Mouse (Mus musculus) left cerebral cortex, postnatal 10 days (tissue): ENCODE measurements at regions not wholly inside any gene's neighbourhood (a gene's known extent, or its start where the extent isn't known, plus 50 kb on each side); places are given as distances from the start of the nearest gene placed in this dataset.

Experiments
- DNase-seq, 2 experiments: peaks; one replicate each; pipeline ENCODE4 v3.0.0; 2021 to 2022; ENCODE audit warnings: low spot score in 2 of 2, mixed read lengths in 1 of 2; ENCODE audit errors: extremely low spot score in 1 of 2
- intact Hi-C: fragments of 180-260 bp; cut with DNase I; formaldehyde crosslinking; loops from one replicate; pipeline ENCODE4 v1.15.1; 2025

GRCm38 (mm10) chr3:128787686-128788085 lies 412.0 kb upstream of the Pitx2 start:
- intact Hi-C loops = no loop called here
- DNase-seq = no peak

- no peak for DNase-seq
- intact Hi-C loops = no loop called here
Observed at GRCm38 (mm10) chr3:128795931-128796330, 403.7 kb upstream of the Pitx2 start.

- DNase-seq = no peak
- intact Hi-C loops = no loop called here
Observed at GRCm38 (mm10) chr3:128797829-128798228, 401.8 kb upstream of the Pitx2 start.

GRCm38 (mm10) chr3:128829371-128830160 lies 370.1 kb upstream of the Pitx2 start:
- intact Hi-C loops = no loop called here
- no peak for DNase-seq

- peak in 1 of 2 experiments; percentile 2 for DNase-seq
- intact Hi-C loops = no loop called here
Observed at GRCm38 (mm10) chr3:128850327-128850977, 349.2 kb upstream of the Pitx2 start.

- intact Hi-C loops = no loop called here
- DNase-seq = no peak
Observed at GRCm38 (mm10) chr3:128856515-128856914, 343.2 kb upstream of the Pitx2 start.

GRCm38 (mm10) chr3:128881685-128882444 lies 317.8 kb upstream of the Pitx2 start:
- intact Hi-C loops = no loop called here
- DNase-seq = no peak

GRCm38 (mm10) chr3:128883636-128884195 lies 316.0 kb upstream of the Pitx2 start:
- DNase-seq = no peak
- intact Hi-C loops = no loop called here

GRCm38 (mm10) chr3:128886678-128887077 lies 313.0 kb upstream of the Pitx2 start:
- DNase-seq = no peak
- intact Hi-C loops = no loop called here

- intact Hi-C loops = no loop called here
- DNase-seq = no peak
Observed at GRCm38 (mm10) chr3:128891078-128891477, 308.6 kb upstream of the Pitx2 start.

- intact Hi-C loops = no loop called here
- DNase-seq = no peak
Observed at GRCm38 (mm10) chr3:128896628-128897027, 303.1 kb upstream of the Pitx2 start.

GRCm38 (mm10) chr3:128911122-128911521 lies 288.6 kb upstream of the Pitx2 start:
- intact Hi-C loops = no loop called here
- DNase-seq = no peak

GRCm38 (mm10) chr3:128921428-128921827 lies 278.2 kb upstream of the Pitx2 start:
- intact Hi-C loops = no loop called here
- no peak for DNase-seq

GRCm38 (mm10) chr3:128922150-128922549 lies 277.5 kb upstream of the Pitx2 start:
- intact Hi-C loops = no loop called here
- no peak for DNase-seq

- intact Hi-C loops = no loop called here
Observed at GRCm38 (mm10) chr3:128938536-128938935, 261.1 kb upstream of the Pitx2 start.

GRCm38 (mm10) chr3:128941156-128941555 lies 258.5 kb upstream of the Pitx2 start:
- no peak for DNase-seq
- intact Hi-C loops = no loop called here

More at GRCm38 (mm10) chr3:128938536-128938935, 261.1 kb upstream of the Pitx2 start:
- no peak for DNase-seq

GRCm38 (mm10) chr3:128944631-128945030 lies 255.0 kb upstream of the Pitx2 start:
- no peak for DNase-seq
- intact Hi-C loops = no loop called here

GRCm38 (mm10) chr3:128954886-128955285 lies 244.8 kb upstream of the Pitx2 start:
- intact Hi-C loops = no loop called here
- no peak for DNase-seq

GRCm38 (mm10) chr3:128976752-128977151 lies 222.9 kb upstream of the Pitx2 start:
- DNase-seq = no peak
- intact Hi-C loops = no loop called here
